Mouse (Mus musculus) G1E (cell line): Measurements from ENCODE around the gene Tsg101.

Experiments
- CTCF ChIP-seq: IDR thresholded peaks from 2 replicates; pipeline ENCODE4 v1.5.1; 2012; ENCODE audit warnings: low read depth, low read length, inconsistent platforms, mixed read lengths
- GATA2 ChIP-seq: IDR thresholded peaks from 2 replicates; pipeline ENCODE4 v1.6.1; 2012; ENCODE audit warnings: low read depth, low read length, inconsistent platforms, borderline replicate concordance

GRCm38 (mm10) chr7:46842278-46842677 lies 77.5 kb downstream of the Tsg101 start:
- TF ChIP-seq GATA2 (no peak), CTCF (no peak)
